Mouse (Mus musculus) gastrocnemius, postnatal 36 days (tissue): ENCODE measurements at regions not wholly inside any gene's neighbourhood (a gene's known extent, or its start where the extent isn't known, plus 50 kb on each side); places are given as distances from the start of the nearest gene placed in this dataset.

Experiments
- DNase-seq, 2 experiments: peaks; one replicate each; pipeline ENCODE4 v3.0.0; 2022
- intact Hi-C: fragments of 180-260 bp; cut with DNase I; formaldehyde crosslinking; loops from one replicate; pipeline ENCODE4 v1.15.1; 2025

DNA sequence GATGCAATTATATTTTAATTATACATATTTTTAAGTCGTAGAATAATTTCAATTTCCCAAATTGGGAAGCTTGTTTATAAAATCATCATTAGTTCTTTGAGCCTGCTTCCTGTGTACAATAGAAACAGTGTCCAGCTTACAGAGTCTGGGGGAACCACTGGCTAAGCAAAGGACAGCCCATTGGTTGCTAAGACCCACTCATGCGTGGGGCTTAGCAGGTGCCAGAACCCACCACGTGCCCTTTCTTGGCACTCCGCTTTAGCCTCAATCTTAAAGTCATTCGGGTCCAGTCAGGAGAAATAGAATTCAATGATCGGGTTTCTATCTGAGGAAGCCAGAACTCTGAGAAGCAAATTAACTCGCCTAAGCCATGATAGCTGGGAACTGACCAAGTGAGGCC is 100.5 kb upstream of the Smim23 start:
- DNase-seq = no peak
- intact Hi-C loops = no loop called here

DNA sequence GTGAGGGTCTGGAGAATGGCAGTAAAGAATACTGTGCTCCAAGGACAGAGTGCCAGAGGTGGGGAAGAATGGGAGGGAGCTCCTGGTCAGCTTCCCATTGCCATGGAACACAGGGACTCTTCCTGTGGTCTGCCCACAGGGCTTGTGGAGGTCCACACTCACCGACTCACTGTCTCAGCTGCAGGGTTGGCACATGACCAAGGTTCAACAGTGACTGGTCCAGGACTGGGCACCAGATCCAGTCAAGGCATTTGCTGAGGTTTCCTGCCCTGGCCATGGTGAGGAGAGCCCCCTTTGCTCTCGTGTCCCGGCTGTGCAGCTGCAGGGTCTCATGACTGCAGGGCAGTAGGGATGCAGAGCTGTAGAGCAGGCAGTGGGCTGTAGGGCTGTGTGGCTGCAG is 88.7 kb upstream of the Smim23 start:
- DNase-seq = no peak
- intact Hi-C loops = no loop called here

DNA sequence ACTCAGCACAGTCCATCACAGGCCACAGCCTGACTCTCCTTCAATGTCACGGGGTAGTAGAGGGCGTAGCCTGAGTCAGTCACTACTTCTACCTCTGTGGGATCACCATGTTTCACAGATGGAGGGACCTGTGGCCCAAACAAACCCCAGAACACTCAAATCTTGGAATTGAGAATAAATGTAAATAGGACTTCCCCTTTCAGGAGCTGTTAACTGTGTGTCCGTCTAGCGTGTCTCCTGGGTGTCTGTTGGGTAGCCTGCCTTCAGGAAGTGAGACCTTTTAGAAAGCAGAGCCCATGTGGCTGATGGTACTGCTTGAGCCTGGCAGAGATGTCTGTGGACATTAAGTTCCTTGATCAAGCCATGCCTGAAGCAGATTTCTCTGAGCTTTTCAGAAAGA is 87.4 kb upstream of the Smim23 start:
- DNase-seq = no peak
- intact Hi-C loops = no loop called here

DNA sequence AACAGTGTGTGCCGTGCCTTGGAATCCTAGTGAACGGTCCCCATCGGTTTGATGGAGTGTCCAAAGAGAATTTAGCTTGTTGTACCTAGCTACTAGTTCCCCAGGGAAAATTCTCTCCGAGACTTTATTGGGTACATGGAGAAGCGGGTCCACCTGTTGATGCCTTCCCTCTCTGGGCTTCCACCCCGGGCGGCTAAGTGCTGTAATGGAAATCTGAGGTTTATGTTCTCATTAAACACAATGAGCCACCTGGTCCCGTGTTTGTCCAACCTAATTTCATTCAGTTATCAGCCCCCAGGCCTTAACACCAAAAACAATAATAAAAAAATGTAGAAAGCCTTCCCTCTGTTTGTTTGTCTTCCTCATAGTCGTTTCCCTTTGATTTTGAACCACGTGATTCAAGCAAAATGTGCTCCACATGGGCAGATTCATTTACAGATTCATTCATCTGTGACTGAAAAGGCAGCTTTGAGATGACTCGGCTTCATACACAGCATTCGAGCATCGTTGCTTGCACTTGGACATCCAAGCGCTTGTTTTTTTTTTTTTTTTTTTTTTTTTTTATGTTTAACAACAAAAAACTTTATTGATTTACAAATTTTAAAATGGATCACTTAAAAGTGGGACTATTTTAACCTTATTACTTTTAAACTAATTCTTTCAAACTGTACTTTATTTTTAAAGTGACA is 84.5 kb upstream of the Smim23 start:
- intact Hi-C loops = no loop called here
- DNase-seq = no peak

- DNase-seq = no peak
- intact Hi-C loops = no loop called here
Observed at GRCm38 (mm10) chr11:32907520-32908233, 83.3 kb upstream of the Smim23 start.

- DNase-seq = no peak
- intact Hi-C loops = no loop called here
Observed at GRCm38 (mm10) chr11:32903970-32904369, 79.6 kb upstream of the Smim23 start.

GRCm38 (mm10) chr11:32903389-32903788 is 79.0 kb upstream of the Smim23 start:
- intact Hi-C loops = no loop called here

GRCm38 (mm10) chr11:32902923-32903322 is 78.5 kb upstream of the Smim23 start:
- intact Hi-C loops = no loop called here
- no peak for DNase-seq

More at GRCm38 (mm10) chr11:32903389-32903788, 79.0 kb upstream of the Smim23 start:
- DNase-seq = no peak

GRCm38 (mm10) chr11:32900437-32900836 is 76.0 kb upstream of the Smim23 start:
- no peak for DNase-seq
- intact Hi-C loops = no loop called here

- intact Hi-C loops = no loop called here
- DNase-seq = no peak
Observed at GRCm38 (mm10) chr11:32899604-32900216, 75.3 kb upstream of the Smim23 start.

DNA sequence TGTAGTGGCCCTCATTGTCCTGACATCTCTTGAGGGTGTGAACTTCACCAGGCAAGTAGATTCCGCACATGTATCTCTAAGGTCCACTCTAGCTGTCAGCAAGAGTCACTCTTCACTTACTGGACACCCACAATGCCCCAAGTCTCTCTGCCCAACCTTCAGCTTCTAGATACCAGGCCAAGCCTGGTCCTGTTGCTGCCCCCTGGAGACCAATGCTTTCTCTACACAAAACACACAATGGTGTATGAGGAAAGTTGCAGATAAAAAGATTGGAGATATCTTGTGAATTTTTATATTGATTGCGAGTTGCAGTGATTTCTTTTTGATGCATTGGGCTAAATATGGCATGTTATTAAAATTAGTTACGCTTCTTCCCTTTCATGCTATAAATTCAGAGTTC is 71.0 kb upstream of the Smim23 start:
- DNase-seq = no peak
- intact Hi-C loops = no loop called here

- intact Hi-C loops = no loop called here
- no peak for DNase-seq
Observed at GRCm38 (mm10) chr11:32893146-32893903, 68.9 kb upstream of the Smim23 start.

- no peak for DNase-seq
- intact Hi-C loops = no loop called here
Observed at GRCm38 (mm10) chr11:32892496-32892895, 68.1 kb upstream of the Smim23 start.

- no peak for DNase-seq
- intact Hi-C loops = no loop called here
Observed at GRCm38 (mm10) chr11:32889248-32889647, 64.8 kb upstream of the Smim23 start.

- DNase-seq = no peak
- intact Hi-C loops = no loop called here
Observed at GRCm38 (mm10) chr11:32884744-32885143, 60.3 kb upstream of the Smim23 start.

DNA sequence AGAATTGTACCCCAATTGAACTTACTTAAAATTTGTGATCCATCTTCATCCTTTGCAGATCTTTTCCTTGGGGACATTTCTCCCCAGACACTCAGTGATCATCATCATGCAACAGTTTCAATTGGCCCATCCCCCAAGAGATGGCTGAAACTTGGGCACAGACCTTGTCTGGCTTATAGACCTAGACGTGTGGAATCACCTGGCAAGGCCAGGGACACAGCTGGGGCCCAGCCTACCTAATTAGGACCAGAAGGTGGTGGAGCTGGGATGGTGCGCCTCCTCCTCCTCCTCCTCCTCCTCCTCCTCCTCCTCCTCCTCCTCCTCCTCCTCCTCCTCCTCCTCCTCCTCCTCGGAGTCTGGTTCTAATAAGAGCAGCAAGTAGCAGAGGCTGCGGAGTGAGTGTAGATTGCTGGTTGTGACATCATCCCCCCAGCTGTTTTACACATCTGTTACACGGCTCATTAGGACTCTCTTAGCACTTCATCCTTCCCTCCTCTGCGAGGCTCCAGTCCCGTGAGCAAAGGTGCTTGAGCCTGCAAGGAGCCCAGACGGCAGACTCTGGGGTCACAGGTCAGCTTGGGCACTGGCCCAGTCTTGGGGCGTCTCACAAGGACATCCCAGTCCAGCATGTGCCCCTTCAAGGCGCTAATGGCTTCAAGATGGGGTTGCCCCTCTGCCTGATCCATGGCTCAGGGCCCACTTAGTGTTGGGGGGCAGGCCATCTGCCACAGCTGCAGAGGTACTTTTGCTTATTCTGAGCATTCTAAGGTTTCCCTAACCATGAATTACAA is 58.9 kb upstream of the Smim23 start:
- intact Hi-C loops = no loop called here
- DNase-seq = no peak

GRCm38 (mm10) chr11:32878967-32879366 is 54.6 kb upstream of the Smim23 start:
- intact Hi-C loops = no loop called here
- no peak for DNase-seq
